Mouse (Mus musculus) liver, embryonic 15.5 days (tissue): ENCODE measurements at regions not wholly inside any gene's neighbourhood (a gene's known extent, or its start where the extent isn't known, plus 50 kb on each side); places are given as distances from the start of the nearest gene placed in this dataset.
A peak's percentile ranks its signal among the peaks of the same experiment; 100 is the strongest.

ENCODE experiments used
- ATAC-seq: fragments of 200-750 bp; cut with Nextera tagmentation; 2 replicates; pipeline ENCODE4 v1.8.0; 2017; ENCODE audit warnings: moderate number of reproducible peaks, mild to moderate bottlenecking, moderate library complexity; ENCODE audit not compliant: insufficient read depth
- H3K27ac ChIP-seq: fragments of 300-500 bp; sonication (generic); replicated peaks from 2 replicates; pipeline ENCODE4 v1.5.1; 2015; ENCODE audit warnings: mild to moderate bottlenecking, inconsistent platforms
- H3K27me3 ChIP-seq: fragments of 300-500 bp; sonication (generic); 2 replicates; pipeline ENCODE4 v1.6.1; 2015; ENCODE audit warnings: mild to moderate bottlenecking, inconsistent platforms
- H3K36me3 ChIP-seq: fragments of 300-500 bp; sonication (generic); replicated peaks from 2 replicates; pipeline ENCODE4 v1.6.1; 2015; ENCODE audit warnings: moderate library complexity, mild to moderate bottlenecking, inconsistent platforms
- H3K4me1 ChIP-seq: fragments of 300-500 bp; sonication (generic); replicated peaks from 2 replicates; pipeline ENCODE4 v1.6.1; 2015; ENCODE audit warnings: inconsistent platforms
- H3K4me2 ChIP-seq: fragments of 300-500 bp; sonication (generic); 2 replicates; pipeline ENCODE4 v1.6.1; 2015; ENCODE audit warnings: moderate library complexity, mild to moderate bottlenecking, inconsistent platforms
- H3K4me3 ChIP-seq: fragments of 300-500 bp; sonication (generic); replicated peaks from 2 replicates; pipeline ENCODE4 v1.5.1; 2015; ENCODE audit warnings: mild to moderate bottlenecking, inconsistent platforms
- H3K9ac ChIP-seq: fragments of 300-500 bp; sonication (generic); 2 replicates; pipeline ENCODE4 v1.6.1; 2015; ENCODE audit warnings: moderate library complexity, mild to moderate bottlenecking, inconsistent platforms
- H3K9me3 ChIP-seq: fragments of 300-500 bp; sonication (generic); replicated peaks from 2 replicates; pipeline ENCODE4 v1.6.1; 2016; ENCODE audit warnings: inconsistent platforms
- WGBS: fragments of 180-500 bp; shearing (Covaris S2); methylation state at CpG from one replicate; pipeline ENCODE4 v1.1.7; 2015; ENCODE audit warnings: mixed read lengths; ENCODE audit not compliant: insufficient replicate concordance; 5-methylcytosine and 5-hydroxymethylcytosine counted together

DNA sequence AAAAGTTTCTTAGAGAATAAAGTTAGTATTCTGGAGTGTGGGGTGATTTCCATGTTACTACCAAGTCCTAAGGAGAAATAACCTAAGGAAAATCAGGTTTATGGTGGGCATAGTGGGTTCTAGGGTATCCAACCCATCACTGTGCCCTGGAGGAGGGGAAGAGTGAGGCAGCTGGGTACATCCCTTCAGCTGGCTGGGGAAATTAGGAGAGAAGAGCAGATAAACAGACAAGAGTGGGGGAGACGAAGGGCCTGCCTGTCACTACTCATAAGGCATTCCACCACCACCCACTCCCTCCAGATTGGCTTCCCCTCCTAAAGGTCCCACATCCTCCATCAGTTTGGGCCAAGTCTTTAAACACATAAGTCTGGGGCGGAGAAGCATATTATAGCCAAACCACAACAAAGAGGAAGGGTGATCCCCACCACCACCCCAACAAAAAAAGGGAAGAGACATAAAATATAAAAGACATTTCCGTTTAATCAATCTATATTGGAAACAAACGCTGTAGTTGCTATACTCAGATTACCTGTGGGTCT, 299.8 kb downstream of the Gm11361 start:
- H3K27ac ChIP-seq, result peak overlapping the region; percentile 72
- H3K4me3 ChIP-seq, result no peak overlapping the region
- no peaks in the 10 kb centered on the region for H3K27me3 ChIP-seq
- 0 out of 2 replicates have a peak, but pooled peaks have one; percentile 28 for ATAC-seq
- no peaks in the 10 kb centered on the region for H3K9me3 ChIP-seq
- H3K9ac ChIP-seq, result no peak overlapping the region
- H3K4me1 ChIP-seq, result peaks cover 23% of the 10 kb centered on the region
- 27% methylated on average over 4 of the region's 4 CpGs for WGBS
- no peaks in the 10 kb centered on the region for H3K36me3 ChIP-seq
- peak overlapping the region; percentile 10; the same call in 1 of the 2 replicates for H3K4me2 ChIP-seq

DNA sequence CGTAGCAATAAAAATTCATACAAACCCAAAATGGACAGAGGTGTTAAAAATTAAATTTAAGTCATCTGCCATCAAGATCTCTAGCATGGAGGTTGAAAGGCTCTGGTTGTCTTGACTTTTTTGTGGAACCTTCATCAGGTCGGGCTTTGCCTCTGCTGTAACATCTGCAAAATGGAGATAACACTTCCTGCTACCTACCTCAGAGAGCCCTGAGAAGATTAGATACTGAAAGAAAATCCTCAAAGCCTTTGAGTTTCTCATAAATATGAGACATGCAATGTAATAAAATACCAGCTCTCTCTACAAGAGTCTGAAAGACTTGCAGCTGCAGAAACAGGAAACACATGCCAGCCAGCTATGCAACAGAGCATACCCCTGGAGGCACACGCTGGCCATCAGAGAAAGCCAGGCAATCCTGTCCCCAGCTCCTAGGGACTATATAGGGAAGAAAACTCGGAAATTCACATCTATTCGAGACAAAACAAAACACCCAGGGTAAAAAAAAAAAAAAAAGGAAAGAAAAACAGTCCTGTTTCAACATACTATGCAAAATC, 299.1 kb downstream of the Gm11361 start:
- Histone ChIP-seq H3K9me3 (no peaks in the 10 kb centered on the region), H3K4me2 (peak overlapping the region; percentile 33), H3K27ac (peak overlapping the region; percentile 72), H3K27me3 (no peaks in the 10 kb centered on the region), H3K4me3 (no peak overlapping the region), H3K36me3 (no peaks in the 10 kb centered on the region), H3K9ac (no peak overlapping the region), H3K4me1 (peaks cover 23% of the 10 kb centered on the region)
- 27% methylated on average over 5 of the region's 5 CpGs for WGBS
- peak; percentile 83 for ATAC-seq

- no peak overlapping the region for H3K9ac ChIP-seq
- no peak overlapping the region for H3K27ac ChIP-seq
- H3K4me3 ChIP-seq, result no peak overlapping the region
- ATAC-seq, result no peak
- WGBS, result 76% methylated on average over 12 of the region's 12 CpGs
- H3K4me1 ChIP-seq, result peaks cover 23% of the 10 kb centered on the region
- H3K9me3 ChIP-seq, result no peaks in the 10 kb centered on the region
- H3K4me2 ChIP-seq, result no peak overlapping the region
- H3K27me3 ChIP-seq, result no peaks in the 10 kb centered on the region
- H3K36me3 ChIP-seq, result no peaks in the 10 kb centered on the region
Observed at GRCm38 (mm10) chr13:28554143-28554830, 297.0 kb downstream of the Gm11361 start.

DNA sequence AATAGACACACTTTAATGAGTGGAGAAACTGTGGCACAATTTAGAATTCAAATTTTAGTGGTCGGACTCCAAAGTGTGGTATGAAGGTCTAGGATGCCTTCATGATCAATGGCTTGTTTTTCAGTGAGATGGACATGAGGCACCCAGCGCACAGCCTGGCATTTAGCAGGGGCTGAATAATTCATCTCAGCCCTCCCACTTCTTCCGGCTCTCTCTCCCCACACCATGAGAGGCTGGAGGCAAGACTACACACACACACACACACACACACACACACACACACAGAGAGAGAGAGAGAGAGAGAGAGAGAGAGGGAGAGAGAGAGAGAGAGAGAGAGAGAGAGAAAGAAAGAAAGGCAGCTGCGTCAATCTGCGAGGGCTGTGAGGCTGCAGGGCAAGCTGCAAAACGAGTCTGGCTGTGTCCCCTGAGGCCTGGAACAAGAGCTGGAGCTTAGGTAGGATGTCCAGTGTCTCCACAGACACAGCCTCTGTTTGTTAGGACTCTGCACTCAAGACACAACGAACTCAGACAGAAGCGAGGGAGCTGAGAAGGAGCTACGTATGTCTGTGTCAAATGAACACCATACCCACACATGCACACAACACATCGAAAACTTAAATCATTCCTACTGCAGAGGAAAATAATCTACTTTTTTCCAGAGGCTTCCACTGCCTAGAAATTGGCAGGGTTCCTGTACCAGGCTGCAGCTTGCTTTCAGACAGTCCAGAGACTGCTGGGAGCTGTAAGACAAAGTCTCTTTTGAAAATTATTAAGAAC, 295.8 kb downstream of the Gm11361 start:
- no peaks in the 10 kb centered on the region for H3K9me3 ChIP-seq
- WGBS, result 71% methylated on average over 10 of the region's 10 CpGs
- no peak overlapping the region for H3K27ac ChIP-seq
- H3K4me3 ChIP-seq, result no peak overlapping the region
- peaks cover 23% of the 10 kb centered on the region for H3K4me1 ChIP-seq
- no peak overlapping the region for H3K9ac ChIP-seq
- H3K4me2 ChIP-seq, result no peak overlapping the region
- H3K36me3 ChIP-seq, result no peaks in the 10 kb centered on the region
- no peaks in the 10 kb centered on the region for H3K27me3 ChIP-seq
- ATAC-seq, result no peak

GRCm38 (mm10) chr13:28551555-28551954, 294.2 kb downstream of the Gm11361 start:
- Histone ChIP-seq H3K27ac (no peak overlapping the region), H3K4me2 (no peak overlapping the region), H3K36me3 (no peaks in the 10 kb centered on the region), H3K9me3 (no peaks in the 10 kb centered on the region), H3K27me3 (no peaks in the 10 kb centered on the region), H3K4me1 (peaks cover 16% of the 10 kb centered on the region), H3K4me3 (no peak overlapping the region), H3K9ac (no peak overlapping the region)
- no peak for ATAC-seq
- 45% methylated on average over 6 of the region's 6 CpGs for WGBS

DNA sequence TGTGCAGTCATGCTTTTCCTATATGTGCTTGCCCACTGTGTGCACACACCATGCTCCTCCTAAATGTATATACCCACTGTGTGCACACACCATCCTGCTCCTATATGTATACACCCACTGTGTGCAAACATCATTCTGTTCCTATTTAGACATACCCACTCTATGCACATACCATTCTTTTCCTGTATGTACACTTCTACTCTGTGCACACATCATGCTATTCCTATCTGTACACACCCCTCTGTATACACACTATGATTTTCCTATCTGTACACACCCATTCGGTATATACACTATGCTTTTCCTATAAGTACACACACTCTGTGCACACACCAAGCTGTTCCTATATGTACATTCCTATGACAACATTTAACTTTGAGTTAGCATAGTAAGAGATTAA, 288.5 kb downstream of the Gm11361 start:
- no peak overlapping the region for H3K4me3 ChIP-seq
- H3K4me2 ChIP-seq, result no peak overlapping the region
- no peaks in the 10 kb centered on the region for H3K9me3 ChIP-seq
- no peak for ATAC-seq
- 63% methylated on average over 1 of the region's 1 CpGs for WGBS
- H3K9ac ChIP-seq, result no peak overlapping the region
- no peaks in the 10 kb centered on the region for H3K4me1 ChIP-seq
- no peaks in the 10 kb centered on the region for H3K27me3 ChIP-seq
- no peak overlapping the region for H3K27ac ChIP-seq
- H3K36me3 ChIP-seq, result no peaks in the 10 kb centered on the region

DNA sequence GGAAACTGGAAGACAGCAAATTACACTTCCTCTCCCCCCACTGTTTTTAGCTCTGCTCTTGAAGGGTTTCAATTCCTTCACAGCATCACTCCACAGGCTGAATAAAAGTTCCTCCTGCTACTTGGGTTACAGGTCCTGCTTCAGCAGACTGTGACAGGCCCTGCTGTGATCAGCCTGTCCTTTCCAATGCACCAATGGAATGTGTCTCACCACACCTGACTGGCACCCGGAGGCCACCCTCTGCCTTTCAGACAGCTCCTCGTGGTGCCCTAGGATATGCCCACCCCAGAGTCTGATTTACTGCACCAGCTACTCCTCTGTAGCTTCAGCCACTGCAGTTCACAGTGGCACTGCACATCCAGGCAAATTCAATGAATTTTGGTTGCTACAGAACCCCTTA, 288.0 kb downstream of the Gm11361 start:
- no peaks in the 10 kb centered on the region for H3K27me3 ChIP-seq
- ATAC-seq, result no peak
- 42% methylated on average over 2 of the region's 2 CpGs for WGBS
- H3K4me3 ChIP-seq, result no peak overlapping the region
- H3K9me3 ChIP-seq, result no peaks in the 10 kb centered on the region
- H3K4me1 ChIP-seq, result no peaks in the 10 kb centered on the region
- H3K27ac ChIP-seq, result no peak overlapping the region
- H3K9ac ChIP-seq, result no peak overlapping the region
- H3K36me3 ChIP-seq, result no peaks in the 10 kb centered on the region
- H3K4me2 ChIP-seq, result no peak overlapping the region

DNA sequence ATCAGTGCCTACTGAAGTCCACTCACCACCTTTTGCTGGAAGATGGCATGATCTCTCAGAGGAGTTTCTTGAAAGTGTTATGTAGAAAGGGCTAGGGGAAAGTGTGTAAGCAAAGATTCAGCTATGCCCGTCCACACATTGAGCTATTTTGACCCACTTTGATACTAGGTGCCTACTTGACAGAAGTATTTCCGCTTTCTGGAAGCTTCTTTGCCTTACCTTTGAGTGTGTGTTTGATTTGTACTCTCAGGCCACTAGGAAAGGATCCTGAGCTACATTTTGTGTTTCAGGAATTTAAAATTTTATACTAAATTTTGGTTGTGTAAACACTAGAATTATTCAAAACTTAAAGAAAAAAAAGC, 287.5 kb downstream of the Gm11361 start:
- no peak overlapping the region for H3K4me2 ChIP-seq
- ATAC-seq, result no peak
- no peaks in the 10 kb centered on the region for H3K9me3 ChIP-seq
- H3K27me3 ChIP-seq, result no peaks in the 10 kb centered on the region
- no peak overlapping the region for H3K27ac ChIP-seq
- no peaks in the 10 kb centered on the region for H3K4me1 ChIP-seq
- 68% methylated on average over 2 of the region's 2 CpGs for WGBS
- H3K4me3 ChIP-seq, result no peak overlapping the region
- H3K9ac ChIP-seq, result no peak overlapping the region
- H3K36me3 ChIP-seq, result no peaks in the 10 kb centered on the region

GRCm38 (mm10) chr13:28544003-28544818, 286.9 kb downstream of the Gm11361 start:
- Histone ChIP-seq H3K36me3 (no peaks in the 10 kb centered on the region), H3K9ac (no peak overlapping the region), H3K4me1 (no peaks in the 10 kb centered on the region), H3K4me2 (no peak overlapping the region), H3K27ac (no peak overlapping the region), H3K9me3 (no peaks in the 10 kb centered on the region), H3K27me3 (no peaks in the 10 kb centered on the region), H3K4me3 (no peak overlapping the region)
- ATAC-seq, result no peak
- 53% methylated on average over 17 of the region's 17 CpGs for WGBS

- 41% methylated on average over 3 of the region's 3 CpGs for WGBS
- no peak overlapping the region for H3K27ac ChIP-seq
- H3K36me3 ChIP-seq, result no peaks in the 10 kb centered on the region
- H3K4me2 ChIP-seq, result no peak overlapping the region
- no peak for ATAC-seq
- H3K9me3 ChIP-seq, result no peaks in the 10 kb centered on the region
- no peaks in the 10 kb centered on the region for H3K27me3 ChIP-seq
- no peak overlapping the region for H3K9ac ChIP-seq
- H3K4me1 ChIP-seq, result no peaks in the 10 kb centered on the region
- H3K4me3 ChIP-seq, result no peak overlapping the region
Observed at GRCm38 (mm10) chr13:28541607-28542006, 284.3 kb downstream of the Gm11361 start.

DNA sequence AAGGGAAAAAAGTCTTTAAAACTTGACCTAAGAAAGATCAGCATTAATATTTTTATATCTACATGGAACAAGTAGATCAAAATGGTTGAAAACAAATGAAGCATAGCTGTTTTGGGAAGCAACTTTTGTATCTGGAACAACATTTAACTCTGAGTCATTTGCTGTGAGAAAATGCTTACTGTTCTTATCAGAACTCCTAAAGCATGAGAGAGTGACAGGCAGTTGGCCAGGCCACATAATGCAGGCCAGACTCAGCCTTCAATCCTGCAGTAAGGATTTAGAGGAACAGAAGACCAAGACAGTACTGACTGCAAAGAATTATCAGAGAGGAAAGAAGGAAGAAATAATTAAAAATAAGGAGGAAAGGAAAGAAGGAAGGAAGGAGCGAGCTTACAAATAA, 275.8 kb downstream of the Gm11361 start:
- no peak overlapping the region for H3K4me2 ChIP-seq
- H3K36me3 ChIP-seq, result no peaks in the 10 kb centered on the region
- ATAC-seq, result no peak
- no peak overlapping the region for H3K4me3 ChIP-seq
- no peak overlapping the region for H3K9ac ChIP-seq
- H3K27ac ChIP-seq, result no peak overlapping the region
- 0 out of 2 replicates have a peak, but pooled peaks cover 6% of the 10 kb centered on the region for H3K4me1 ChIP-seq
- 62% methylated on average over 1 of the region's 1 CpGs for WGBS
- H3K9me3 ChIP-seq, result no peaks in the 10 kb centered on the region
- no peaks in the 10 kb centered on the region for H3K27me3 ChIP-seq
